Mouse (Mus musculus): ENCODE measurements around the gene Tsen54.
A peak's percentile ranks its signal among the peaks of the same experiment; 100 is the strongest.
"Not testable (repeated sequence)": the region's sequence is repeated elsewhere in the genome, so short reads cannot be mapped to it uniquely, and the experiment has no call there.

Gene Tsen54

GRCm38 (mm10) chr11:115831518-115831917 is 17.0 kb downstream of the Tsen54 start:
- no peak for DNase-seq

DNA sequence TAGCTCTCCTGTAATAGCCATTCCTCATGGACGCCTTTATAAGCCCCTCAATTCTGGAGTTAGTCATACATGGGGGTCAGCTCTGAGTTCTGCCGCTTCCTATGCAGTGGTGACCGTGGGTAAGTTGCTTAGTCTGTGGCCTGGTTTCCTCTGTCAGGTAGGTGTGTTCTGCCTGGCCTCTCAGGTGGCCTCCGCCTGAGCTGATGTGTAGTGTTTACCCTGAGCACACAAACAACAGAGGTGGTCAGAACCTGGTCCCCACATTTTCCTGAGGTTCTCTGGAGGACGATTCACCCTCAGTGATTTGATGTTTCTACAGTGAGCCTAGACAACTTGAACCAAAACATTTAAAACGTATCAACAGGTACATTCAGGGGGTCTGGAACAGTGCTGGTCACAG is 17.5 kb downstream of the Tsen54 start:
- no peak for DNase-seq

GRCm38 (mm10) chr11:115832523-115832922 is 18.0 kb downstream of the Tsen54 start:
- DNase-seq, result no peak

DNA sequence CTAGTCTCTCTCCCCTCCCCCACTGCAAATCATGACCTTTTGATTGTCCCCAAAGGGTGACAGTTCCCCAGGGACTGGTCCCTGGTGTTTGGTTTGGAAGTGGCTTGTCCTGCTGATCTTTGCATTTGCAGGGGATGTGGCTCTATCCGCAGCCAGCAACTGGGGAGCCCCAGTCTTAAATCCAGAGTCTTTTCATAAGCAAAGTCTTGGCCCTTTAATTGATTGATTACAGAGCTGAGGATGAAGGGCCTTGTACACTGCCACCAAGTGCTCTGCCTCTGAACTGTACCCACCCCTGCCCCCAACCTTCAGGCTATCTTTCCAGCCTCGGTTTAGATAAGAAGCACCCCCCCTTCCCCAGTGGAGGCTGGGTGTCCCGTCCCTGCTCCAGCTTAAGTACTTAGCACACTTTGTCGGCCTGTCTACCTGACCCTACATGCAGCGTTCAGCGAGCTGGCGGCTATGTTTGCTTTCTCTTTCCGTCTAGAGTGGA is 18.5 kb downstream of the Tsen54 start:
- peak; percentile 51 for DNase-seq

DNA sequence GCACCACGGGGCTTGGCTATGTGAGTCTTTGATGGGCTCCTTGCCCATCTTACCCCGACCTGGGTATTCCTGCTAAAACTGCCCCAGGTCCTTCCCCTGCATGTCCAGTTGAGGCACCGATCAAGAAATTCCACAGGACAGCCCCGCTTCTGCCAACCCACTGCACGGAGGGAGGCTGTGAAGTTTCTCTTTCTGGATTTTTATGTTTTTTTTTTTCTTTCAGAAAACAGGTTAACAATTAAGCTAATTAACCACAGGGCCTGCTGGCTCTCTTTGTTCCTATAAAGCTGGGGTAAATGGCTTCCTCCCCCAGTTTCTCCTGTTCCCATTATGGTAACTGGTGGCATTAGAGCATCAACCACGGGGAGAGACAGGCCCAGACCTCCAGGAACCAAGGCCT is 19.5 kb downstream of the Tsen54 start:
- no peak for DNase-seq

DNA sequence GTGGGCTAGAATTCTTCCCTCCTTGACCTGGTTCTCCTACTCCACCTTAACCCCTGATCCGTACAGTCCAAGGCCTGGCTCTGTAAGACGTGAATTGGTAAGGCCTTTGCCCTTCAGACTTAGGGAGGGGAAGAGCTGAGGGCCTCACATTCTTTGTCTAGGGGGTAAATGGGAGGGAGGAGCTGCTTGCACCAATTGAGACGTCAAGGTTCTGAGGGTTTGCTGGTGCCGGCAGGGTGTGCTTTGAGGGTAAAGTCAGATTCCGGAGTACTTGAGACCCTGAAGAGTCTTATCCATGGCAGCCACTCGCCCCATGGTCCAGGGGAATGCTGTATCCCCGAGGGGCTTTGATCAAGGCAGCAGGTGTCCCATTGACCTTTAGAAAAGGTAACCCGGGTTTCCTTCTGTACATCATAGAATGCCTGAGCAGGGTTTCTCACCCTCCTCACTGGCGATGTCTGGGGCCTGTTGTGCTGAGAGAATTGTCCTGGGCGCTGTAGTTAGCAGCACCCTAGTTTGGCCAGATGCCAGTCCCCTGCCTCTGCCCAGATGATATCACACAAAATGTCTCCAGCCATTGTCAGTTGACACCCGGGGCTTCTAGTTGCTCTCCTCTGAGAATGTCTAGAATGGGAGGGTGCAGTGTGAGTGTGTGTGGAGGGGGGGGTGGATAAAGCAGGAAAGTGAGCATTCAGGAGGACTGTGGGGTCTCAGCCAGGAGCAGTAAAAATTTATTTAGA is 22.3 kb downstream of the Tsen54 start:
- DNase-seq, result no peak

DNA sequence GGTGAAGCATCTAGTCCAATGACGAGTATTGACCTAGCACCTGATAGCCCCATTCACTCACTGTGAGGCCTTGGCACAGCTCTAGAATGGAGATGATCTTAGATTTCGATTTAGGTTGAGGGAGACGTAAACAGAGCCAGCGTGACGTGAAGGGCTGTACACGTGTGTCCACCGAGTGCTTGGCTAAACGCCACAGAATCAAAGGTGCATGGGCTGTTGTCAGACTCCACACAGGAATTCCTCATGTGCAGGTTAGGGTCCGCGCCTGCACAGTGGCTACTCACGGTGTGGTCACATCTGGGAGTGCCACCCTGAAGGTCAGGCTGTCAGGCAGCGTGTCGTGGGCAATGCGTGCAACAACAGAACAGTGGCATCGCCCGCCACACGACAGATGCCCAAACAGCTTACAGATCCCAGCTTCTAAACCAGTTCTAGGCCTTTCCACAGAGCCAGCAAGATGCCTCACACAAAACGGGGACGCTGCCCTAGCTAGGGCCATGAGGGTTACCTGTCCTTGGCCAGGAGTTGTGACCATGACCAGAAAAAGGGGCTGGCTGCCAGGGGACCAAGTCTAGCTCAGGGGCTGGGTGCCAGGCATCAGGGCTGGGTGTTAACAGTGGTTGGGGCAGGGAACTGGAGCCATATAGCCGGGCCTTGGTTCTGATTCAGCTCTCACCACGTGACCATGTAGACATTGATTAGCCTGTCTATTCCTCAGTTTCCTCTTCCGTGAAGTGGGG is 23.3 kb downstream of the Tsen54 start:
- no peak for DNase-seq

DNA sequence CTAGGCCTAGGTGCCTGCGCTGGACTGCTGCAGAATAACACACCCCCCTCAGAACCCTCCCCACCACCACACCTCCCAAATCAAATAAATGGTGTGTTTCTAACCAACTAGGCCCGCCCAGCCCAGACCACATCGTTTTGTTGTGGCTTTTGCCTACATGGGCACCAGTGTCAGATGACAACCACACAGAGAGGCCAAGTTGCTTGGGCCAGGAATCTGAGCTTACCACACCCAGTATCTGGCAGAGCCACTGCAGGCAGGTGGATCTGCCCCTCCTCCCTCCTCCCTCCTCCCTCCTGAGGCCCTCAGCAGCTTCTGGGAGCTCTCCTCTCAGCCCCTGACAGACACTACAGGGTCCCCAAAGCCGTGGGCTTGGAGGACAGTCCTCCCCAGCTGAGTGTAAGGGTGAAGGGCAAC is 24.4 kb downstream of the Tsen54 start:
- no peak for DNase-seq

DNA sequence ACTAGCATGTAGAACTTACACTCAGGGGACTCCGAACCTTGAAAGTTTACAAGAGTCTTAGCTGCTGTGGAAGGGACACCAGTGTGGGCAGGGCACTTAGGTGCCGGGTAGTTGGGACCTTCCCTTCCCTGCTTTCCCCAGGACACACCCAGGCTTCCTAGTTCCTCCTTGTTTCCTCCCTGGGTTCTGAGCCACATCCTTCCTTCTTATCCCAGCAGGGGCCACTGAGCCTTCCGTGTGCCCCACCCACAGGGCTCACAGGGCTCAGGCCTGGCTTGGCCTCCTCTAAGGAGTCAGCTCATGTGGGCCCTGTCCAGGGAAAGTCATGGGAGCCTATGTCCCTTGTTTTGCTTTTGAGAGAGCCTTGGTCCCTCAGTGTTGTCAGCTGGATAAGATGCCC is 25.2 kb downstream of the Tsen54 start:
- DNase-seq, result no peak

GRCm38 (mm10) chr11:115841044-115841443 is 26.5 kb downstream of the Tsen54 start:
- DNase-seq, result no peak

DNA sequence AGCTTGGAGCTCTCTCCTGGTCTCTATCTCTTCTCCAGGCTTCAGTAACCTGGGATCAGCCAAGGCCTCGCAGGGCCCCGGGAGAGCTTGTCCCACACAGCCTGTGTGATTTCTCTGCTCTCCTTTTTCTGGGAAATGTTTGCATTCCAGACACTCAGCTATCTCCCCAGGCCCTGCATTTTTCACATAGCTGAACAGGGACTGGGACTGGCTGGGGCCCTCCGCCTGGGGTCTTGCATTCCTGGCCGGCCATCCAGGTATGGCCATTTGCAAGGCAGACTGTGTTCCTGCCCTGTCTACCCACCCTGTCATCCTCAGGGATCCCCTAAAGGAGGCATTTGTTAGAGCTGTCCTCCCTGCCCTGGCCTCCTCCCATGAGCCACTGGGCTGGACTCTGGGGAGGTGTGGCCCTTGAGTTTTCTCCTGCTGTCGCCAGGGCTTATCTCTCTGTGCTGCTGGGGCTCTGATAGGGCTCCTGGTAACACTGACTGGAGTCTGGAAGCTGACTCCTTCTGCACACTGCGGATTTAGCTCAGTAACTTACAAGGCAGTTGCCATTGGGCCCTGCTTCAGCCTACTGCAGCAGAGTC is 27.5 kb downstream of the Tsen54 start:
- DNase-seq, result peak; percentile 41

DNA sequence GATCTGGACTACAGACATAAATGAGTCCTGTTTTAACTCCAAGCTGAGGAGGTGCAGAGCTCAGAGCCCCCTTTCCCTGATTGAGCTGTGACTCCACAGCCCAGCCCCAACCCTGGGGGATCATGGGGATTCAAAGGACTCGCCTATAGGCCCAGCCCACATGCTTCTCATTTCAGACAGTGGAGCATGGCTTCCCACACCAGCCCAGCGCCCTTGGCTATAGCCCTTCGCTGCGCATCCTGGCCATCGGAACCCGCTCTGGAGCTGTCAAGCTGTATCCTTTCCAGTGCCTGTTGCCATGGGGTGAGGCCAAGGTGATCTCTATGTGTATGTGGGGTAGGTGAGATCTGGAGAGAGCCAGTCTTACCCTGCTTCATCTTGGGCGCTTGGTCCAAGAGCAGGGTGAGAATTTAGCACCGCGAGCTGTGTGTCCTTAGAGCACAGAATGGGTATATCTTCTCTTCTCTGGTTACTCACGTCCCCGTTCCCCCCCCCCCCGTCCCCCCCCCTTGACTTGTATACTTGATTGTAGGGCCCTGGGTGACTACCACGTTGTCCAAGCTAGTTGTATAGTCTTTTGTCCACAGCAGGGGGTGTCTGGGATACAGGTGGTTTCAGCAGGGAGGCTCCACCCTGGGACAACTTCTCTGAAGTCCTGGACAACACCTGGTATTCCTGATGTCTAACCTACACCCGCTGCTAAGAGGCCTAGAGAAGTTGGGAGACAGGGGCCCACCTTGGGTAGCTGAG is 28.8 kb downstream of the Tsen54 start:
- no peak for DNase-seq

GRCm38 (mm10) chr11:115843891-115844239 is 29.3 kb downstream of the Tsen54 start:
- DNase-seq, result no peak

- no peak for DNase-seq
These were observed 29.7 kb downstream of the Tsen54 start for GRCm38 (mm10) chr11:115844240-115844639.

- no peak for DNase-seq
These were observed 31.3 kb downstream of the Tsen54 start for GRCm38 (mm10) chr11:115845819-115846218.

DNA sequence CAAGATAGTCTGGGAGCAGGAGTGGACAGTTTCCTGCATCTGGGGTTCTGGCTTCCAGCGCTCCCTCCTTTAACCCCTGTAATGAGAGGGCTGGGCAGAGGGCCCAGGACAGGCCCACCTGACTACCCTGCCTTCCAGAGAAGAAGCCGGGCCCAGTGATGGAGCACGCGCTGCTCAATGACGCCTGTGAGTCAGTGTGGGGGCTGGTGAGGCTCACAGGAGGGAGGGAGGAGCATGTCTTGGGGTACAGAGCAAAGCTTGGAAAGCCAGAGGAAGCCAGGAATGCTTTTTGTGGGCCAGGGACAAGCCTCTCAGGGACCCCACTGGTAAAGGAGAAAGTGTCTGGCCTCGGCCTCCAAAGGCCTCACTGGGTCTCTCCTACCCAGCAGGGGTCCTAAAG is 40.1 kb downstream of the Tsen54 start:
- DNase-seq, result no peak

- DNase-seq, result not testable (repeated sequence)
These were observed 42.6 kb downstream of the Tsen54 start for GRCm38 (mm10) chr11:115857146-115857545.

- peak; percentile 31 for DNase-seq
These were observed 43.4 kb downstream of the Tsen54 start for GRCm38 (mm10) chr11:115857936-115858335.

DNA sequence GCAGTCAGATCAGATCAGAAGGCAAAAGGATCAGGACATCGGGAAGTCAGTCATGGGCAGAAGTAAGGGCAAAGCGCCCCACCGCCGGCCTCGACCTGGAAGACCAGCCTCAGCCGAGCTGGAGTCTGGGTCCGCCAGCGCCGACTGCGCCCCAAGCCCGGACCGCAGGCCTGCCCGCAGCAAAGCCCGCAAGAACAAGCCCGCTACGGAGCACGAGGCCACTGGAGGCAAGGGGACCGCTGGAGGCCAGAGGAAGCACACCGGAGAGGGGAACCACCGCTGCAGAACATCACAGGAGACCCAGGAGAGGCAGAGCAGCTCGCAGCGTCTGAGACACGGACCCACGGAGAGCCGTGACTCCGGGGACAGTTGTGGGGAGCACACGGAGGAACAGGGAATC is 43.8 kb downstream of the Tsen54 start, which contains the start of gene Myo15b:
Gene Myo15b, plus strand, starts transcription at position 53 of the 400 bp plus-strand sequence.
- DNase-seq, result peak; percentile 16

DNA sequence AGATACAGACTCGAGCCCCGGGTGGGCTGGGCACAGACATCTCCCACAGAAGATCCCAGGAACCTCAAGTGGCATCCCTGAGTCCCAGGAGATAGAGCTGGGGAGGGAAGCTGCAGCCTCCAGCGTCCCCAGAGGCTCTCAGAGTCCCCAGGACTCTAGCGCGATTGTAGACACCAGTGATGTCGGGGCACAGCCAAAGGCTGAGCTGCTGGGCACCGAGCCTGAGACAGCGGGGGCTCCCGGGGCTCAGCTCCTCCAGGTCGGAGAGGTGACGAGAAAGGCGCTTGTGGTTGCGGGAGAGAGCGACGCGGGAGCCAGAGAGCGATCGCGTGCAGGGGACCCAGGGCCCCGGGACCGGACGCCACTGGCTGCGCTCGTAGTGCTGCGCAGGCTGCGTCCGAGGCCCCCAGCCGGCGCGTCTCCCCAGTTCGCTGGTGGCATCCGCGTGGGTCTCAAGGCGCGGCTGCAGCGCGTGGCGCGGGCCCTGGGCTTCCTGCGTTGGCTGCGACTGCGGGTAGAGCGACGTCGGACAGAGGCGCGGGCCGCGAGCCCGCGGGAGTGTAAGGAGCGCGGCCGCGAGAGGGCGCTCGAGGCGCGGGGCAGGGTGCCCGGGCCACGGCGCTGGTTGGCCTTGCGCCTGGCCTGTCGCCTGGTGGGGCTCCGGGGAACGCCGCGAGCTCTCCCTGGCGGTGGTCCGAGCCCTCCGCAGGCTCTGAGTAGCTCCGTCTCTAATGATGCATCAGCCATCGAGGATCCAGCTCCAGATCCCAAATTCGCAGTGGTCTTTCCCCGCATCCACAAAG is 44.8 kb downstream of the Tsen54 start:
- peak; percentile 92 for DNase-seq

DNA sequence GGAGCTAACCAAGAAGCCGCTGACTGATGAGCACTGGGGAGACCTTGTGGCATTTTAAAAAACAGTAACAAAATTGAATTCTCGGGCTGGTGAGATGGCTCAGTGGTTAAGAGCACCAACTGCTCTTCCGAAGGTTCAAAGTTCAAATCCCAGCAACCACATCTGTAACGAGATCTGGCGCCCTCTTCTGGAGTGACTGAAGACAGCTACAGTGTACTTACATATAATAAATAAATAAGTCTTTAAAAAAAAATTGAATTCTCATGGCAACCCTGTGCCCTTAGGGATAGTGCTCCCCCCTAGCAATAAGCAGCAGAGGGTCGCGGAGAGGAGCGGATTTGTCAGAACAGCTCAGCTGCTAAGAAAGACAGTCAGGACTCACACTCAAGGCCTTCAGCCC is 49.4 kb downstream of the Tsen54 start:
- DNase-seq, result no peak

DNA sequence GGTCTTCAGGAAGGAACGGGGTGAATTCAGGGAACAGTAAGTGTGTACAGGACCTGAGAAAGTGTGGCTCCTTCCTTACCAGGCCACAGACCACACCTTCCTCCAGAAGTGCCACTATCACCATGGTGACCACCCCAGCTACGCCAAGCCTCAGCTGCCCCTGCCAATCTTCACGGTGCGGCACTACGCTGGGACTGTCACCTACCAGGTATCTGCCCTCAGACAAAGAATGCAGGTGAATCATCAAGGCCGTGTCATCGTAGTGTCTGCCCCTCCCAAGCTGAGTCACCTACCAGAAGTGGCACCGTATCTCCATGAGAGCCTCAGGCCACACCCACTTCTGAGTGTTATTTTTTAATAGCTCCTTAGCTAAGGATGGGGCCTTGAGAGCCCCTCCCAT is 54.9 kb downstream of the Tsen54 start:
- no peak for DNase-seq
